ENCODE assay signal across 8 mouse cellular contexts in genomic region chr7:97331726-97332666, GRCm38 (mm10). TPM values are rescaled to one million over a fixed set of nuclear protein-coding genes. Genes with fewer than 3 reads are reported as not detected.
A peak's percentile ranks its signal among the peaks of the same experiment; 100 is the strongest.
DNase-seq lines count a peak whose midpoint lies in the region; ATAC-seq and TF ChIP-seq lines count a peak whose summit lies in the region.

TSS of gene Usp35 (minus strand) at chr7:97332020.
TSS of gene Kctd21 (plus strand) at chr7:97332327.

- H3ac ChIP-seq in C2C12 (ENCODE audit: control insufficient read depth, insufficient read length, low read depth) (peak within 1 kb of the TSS; percentile 79), myocyte (ENCODE audit: control insufficient read depth, insufficient read length) (peak within 1 kb of the TSS; percentile 29)

- H3K4me1 ChIP-seq in erythroblast, embryonic 14.5 days (ENCODE audit: control insufficient read depth): peaks cover 24% of the 10 kb centered on the region
- peaks cover 7% of the 10 kb centered on the region for H3K4me1 ChIP-seq in heart, embryonic 11.5 days (ENCODE audit: control insufficient read depth, insufficient read depth, low read length)
- H3K4me1 ChIP-seq in kidney, embryonic 16.5 days (ENCODE audit: insufficient read depth, low read length): peaks cover 22% of the 10 kb centered on the region
- peaks cover 10% of the 10 kb centered on the region for H3K4me1 ChIP-seq in liver, adult 2 months (ENCODE audit: control insufficient read depth, insufficient read depth, low read length)

- DNase-seq in brain, embryonic 14.5 days (ENCODE audit: low read depth): peak; percentile 99
- DNase-seq in liver, adult 2 months (ENCODE audit: extremely low read depth, low read depth, low spot score): peak; percentile 69
- DNase-seq in splenic B cell, adult 2 months (ENCODE audit: low read depth, low spot score): peak; percentile 95

- no peaks in the 10 kb centered on the region for H3K79me3 ChIP-seq in C2C12 (ENCODE audit: low read depth)

- H3K27ac ChIP-seq in heart, embryonic 11.5 days (ENCODE audit: low read depth, low read length): 0 out of 2 replicates have a peak within 1 kb of the TSS, but pooled peaks have one; percentile 22
- H3K27ac ChIP-seq in kidney, embryonic 16.5 days (ENCODE audit: low read length): no peak within 1 kb of the TSS
- peak within 1 kb of the TSS; percentile 78 for H3K27ac ChIP-seq in liver, adult 2 months (replicated peaks; ENCODE audit: insufficient read depth, low read depth, low read length)

- peak within 1 kb of the TSS; percentile 86 for H3K4me2 ChIP-seq in heart, embryonic 11.5 days
- peak within 1 kb of the TSS; percentile 86 for H3K4me2 ChIP-seq in kidney, embryonic 16.5 days (replicated peaks; ENCODE audit: low read depth, low read length)
- H3K4me2 ChIP-seq in myocyte (ENCODE audit: low read depth): peak within 1 kb of the TSS; percentile 93

- H3K36me3 ChIP-seq in C2C12 (ENCODE audit: control insufficient read depth, insufficient read depth) (no peaks in the 10 kb centered on the region), myocyte (ENCODE audit: control insufficient read depth, insufficient read depth) (no peaks in the 10 kb centered on the region)
- no peaks in the 10 kb centered on the region for H3K36me3 ChIP-seq in erythroblast, embryonic 14.5 days (ENCODE audit: control insufficient read depth)
- no peaks in the 10 kb centered on the region for H3K36me3 ChIP-seq in heart, embryonic 11.5 days (ENCODE audit: control insufficient read depth, insufficient read depth, low read length)
- H3K36me3 ChIP-seq in kidney, embryonic 16.5 days (ENCODE audit: insufficient read depth, low read length): no peaks in the 10 kb centered on the region
- no peaks in the 10 kb centered on the region for H3K36me3 ChIP-seq in liver, adult 2 months (ENCODE audit: control insufficient read depth, insufficient read depth, low read length)
- H3K36me3 ChIP-seq in splenic B cell, adult 2 months (ENCODE audit: control insufficient read depth, insufficient read depth, low read length, poor library complexity, severe bottlenecking): no peaks in the 10 kb centered on the region

- H3K79me2 ChIP-seq in C2C12 (ENCODE audit: control insufficient read depth, insufficient read depth): no peaks in the 10 kb centered on the region
- peaks cover 6% of the 10 kb centered on the region; the same call in 1 of the 2 replicates for H3K79me2 ChIP-seq in liver, adult 2 months (ENCODE audit: control insufficient read depth, insufficient read depth, low read length)
- H3K79me2 ChIP-seq in myocyte (ENCODE audit: control insufficient read depth, insufficient read depth): no peaks in the 10 kb centered on the region

- peak; percentile 98 for ATAC-seq in heart, embryonic 11.5 days (replicated peaks; ENCODE audit: insufficient number of reproducible peaks, low FRiP score, low TSS enrichment)
- peak; percentile 99 for ATAC-seq in kidney, embryonic 16.5 days (ENCODE audit: low FRiP score, low TSS enrichment)

- no peaks in the 10 kb centered on the region for H3K9me3 ChIP-seq in erythroblast, embryonic 14.5 days (ENCODE audit: control insufficient read depth, low read length)
- no peaks in the 10 kb centered on the region for H3K9me3 ChIP-seq in heart, embryonic 11.5 days (replicated peaks; ENCODE audit: control insufficient read depth, low read length)
- H3K9me3 ChIP-seq in kidney, embryonic 16.5 days (ENCODE audit: low read length): no peaks in the 10 kb centered on the region

- peak within 1 kb of the TSS; percentile 80 for H3K9ac ChIP-seq in heart, embryonic 11.5 days (ENCODE audit: low read depth, low read length)
- H3K9ac ChIP-seq in kidney, embryonic 16.5 days (replicated peaks; ENCODE audit: low read length): peak within 1 kb of the TSS; percentile 70
- H3K9ac ChIP-seq in liver, adult 2 months (ENCODE audit: low read depth, low read length): peak within 1 kb of the TSS; percentile 87

- TF ChIP-seq CTCF in C2C12 (IDR thresholded peaks at IDR 0.05; ENCODE audit: control insufficient read depth, insufficient read depth, insufficient read length): no peak
- TF ChIP-seq CTCF in brain, embryonic 14.5 days (IDR thresholded peaks at IDR 0.05; ENCODE audit: borderline replicate concordance, extremely low read depth, insufficient read depth, insufficient read length): no peak
- TF ChIP-seq CTCF in liver, adult 2 months (IDR thresholded peaks at IDR 0.05; ENCODE audit: low read depth, low read length): no peak

- under 1% methylated on average over 67 of the region's 68 CpGs for WGBS in heart, embryonic 11.5 days (ENCODE audit: insufficient replicate concordance)
- WGBS in kidney, embryonic 16.5 days: 0% methylated on average over 64 of the region's 68 CpGs
- WGBS in liver, adult 2 months: 1% methylated on average over 68 of the region's 68 CpGs

- H3K27me3 ChIP-seq in C2C12 (ENCODE audit: control insufficient read depth, insufficient read depth, insufficient read length) (no peaks in the 10 kb centered on the region), myocyte (ENCODE audit: control insufficient read depth, insufficient read depth, insufficient read length) (no peaks in the 10 kb centered on the region)
- peaks cover 12% of the 10 kb centered on the region for H3K27me3 ChIP-seq in erythroblast, embryonic 14.5 days (ENCODE audit: control insufficient read depth)
- peaks cover 11% of the 10 kb centered on the region for H3K27me3 ChIP-seq in heart, embryonic 11.5 days (ENCODE audit: control insufficient read depth, insufficient read depth, low read length)
- peaks cover 5% of the 10 kb centered on the region; the same call in 1 of the 2 replicates for H3K27me3 ChIP-seq in kidney, embryonic 16.5 days (ENCODE audit: insufficient read depth, low read length)
- no peaks in the 10 kb centered on the region for H3K27me3 ChIP-seq in liver, adult 2 months (ENCODE audit: control insufficient read depth, insufficient read depth, low read length)
- H3K27me3 ChIP-seq in splenic B cell, adult 2 months (ENCODE audit: control insufficient read depth, insufficient read depth, low read length, poor library complexity, severe bottlenecking): no peaks in the 10 kb centered on the region

- H3K4me3 ChIP-seq in C2C12 (ENCODE audit: insufficient read depth, poor library complexity, severe bottlenecking) (peak within 1 kb of the TSS; percentile 49), myocyte (peak within 1 kb of the TSS; percentile 63)
- H3K4me3 ChIP-seq in erythroblast, embryonic 14.5 days (replicated peaks): peak within 1 kb of the TSS; percentile 84
- peak within 1 kb of the TSS; percentile 86 for H3K4me3 ChIP-seq in heart, embryonic 11.5 days (ENCODE audit: low read depth, low read length)
- H3K4me3 ChIP-seq in kidney, embryonic 16.5 days (ENCODE audit: low read length): peak within 1 kb of the TSS; percentile 69
- H3K4me3 ChIP-seq in liver, adult 2 months (ENCODE audit: insufficient read depth, low read depth, low read length): peak within 1 kb of the TSS; percentile 96

- no peak for TF ChIP-seq POLR2A in brain, embryonic 14.5 days (IDR thresholded peaks at IDR 0.05; ENCODE audit: borderline replicate concordance, extremely low read depth, insufficient read depth, insufficient read length, poor library complexity, severe bottlenecking)
- TF ChIP-seq POLR2A in liver, adult 2 months (IDR thresholded peaks at IDR 0.05; ENCODE audit: extremely low read depth, insufficient read depth, low read length): peak; percentile 44; the same call in 1 of the 2 replicates
- TF ChIP-seq POLR2A in myocyte (IDR thresholded peaks at IDR 0.05; ENCODE audit: insufficient read length, low read depth): peak; percentile 82

TF ChIP-seq in C2C12, 6 proteins besides CTCF, POLR2A, EP300 and RAD21:
- TF ChIP-seq MYOG (IDR thresholded peaks at IDR 0.05; ENCODE audit: control insufficient read depth, extremely low read depth, insufficient read length): no peak
- no peak for TF ChIP-seq MAX (IDR thresholded peaks at IDR 0.05)
- TF ChIP-seq CEBPB (IDR thresholded peaks at IDR 0.05; ENCODE audit: low read depth): no peak
- no peak for TF ChIP-seq USF1 (IDR thresholded peaks at IDR 0.05; ENCODE audit: low read depth)
- TF ChIP-seq FOSL1 (IDR thresholded peaks at IDR 0.05; ENCODE audit: insufficient read depth, low read length, poor library complexity, severe bottlenecking): no peak
- no peak for TF ChIP-seq MYOD1 (IDR thresholded peaks at IDR 0.05; ENCODE audit: control insufficient read depth, insufficient read length, low read depth)
TF ChIP-seq in C2C12: peak in this region for 0.

TF ChIP-seq in myocyte, 11 proteins besides CTCF, POLR2A, EP300 and RAD21:
- TF ChIP-seq MYOG (IDR thresholded peaks at IDR 0.05; ENCODE audit: control insufficient read depth in 1 of 3, insufficient read depth in 1 of 3, insufficient read length in 2 of 3, low read depth in 2 of 3) (peak in 1 of 3 experiments; percentile 47), E2F4 (IDR thresholded peaks at IDR 0.05; ENCODE audit: insufficient read depth) (no peak), USF1 (IDR thresholded peaks at IDR 0.05; ENCODE audit: low read depth) (no peak), POLR2AphosphoS2 (IDR thresholded peaks at IDR 0.05; ENCODE audit: insufficient read length, low read depth) (peak; percentile 82), MYOD1 (IDR thresholded peaks at IDR 0.05; ENCODE audit: control insufficient read depth in 1 of 3, insufficient read length in 2 of 3, low read depth in 2 of 3) (peak in 2 of 3 experiments; percentile 16 to 17)

RNA-seq across cellular contexts. Expression of gene Usp35, which starts in this region (rescaled TPM):
- polyA plus RNA-seq in C2C12 (2012; fragmentation: generic; extraction: Trizol): 1.1 TPM
- polyA plus RNA-seq in brain, embryonic 14.5 days (2012; rRNA removed): 12.5 and 13.0 TPM in 2 replicates
- 0.02 TPM in 1 of 2 replicates, not detected in the other for polyA plus RNA-seq in erythroblast, embryonic 14.5 days (2012)
- polyA plus RNA-seq in heart, embryonic 11.5 days (2014; fragmentation: Nextera tagmentation; extraction: Ambion mirVana): 1.3 and 1.7 TPM in 2 replicates
- polyA plus RNA-seq in kidney, embryonic 16.5 days (2015; fragmentation: Nextera tagmentation; extraction: Ambion mirVana): 1.3 and 1.7 TPM in 2 replicates
- total RNA-seq in liver, adult 2 months (2014; rRNA removed): 0.87 and 1.0 TPM in 2 replicates
- polyA plus RNA-seq in liver, adult 2 months (2012; rRNA removed): 0.86 and 1.5 TPM in 2 replicates
- 1.6 TPM for polyA plus RNA-seq in myocyte (2012; fragmentation: generic; extraction: Trizol)

RNA-seq across cellular contexts. Expression of gene Kctd21, which starts in this region (rescaled TPM):
- 0.77 TPM for polyA plus RNA-seq in C2C12 (2012; fragmentation: generic; extraction: Trizol)
- 8.7 and 9.5 TPM in 2 replicates for polyA plus RNA-seq in brain, embryonic 14.5 days (2012; rRNA removed)
- not detected in 2 replicates for polyA plus RNA-seq in erythroblast, embryonic 14.5 days (2012)
- 3.6 and 3.8 TPM in 2 replicates for polyA plus RNA-seq in heart, embryonic 11.5 days (2014; fragmentation: Nextera tagmentation; extraction: Ambion mirVana)
- polyA plus RNA-seq in kidney, embryonic 16.5 days (2015; fragmentation: Nextera tagmentation; extraction: Ambion mirVana): 4.7 and 5.4 TPM in 2 replicates
- 3.2 and 4.2 TPM in 2 replicates for total RNA-seq in liver, adult 2 months (2014; rRNA removed)
- 4.8 and 5.4 TPM in 2 replicates for polyA plus RNA-seq in liver, adult 2 months (2012; rRNA removed)
- polyA plus RNA-seq in myocyte (2012; fragmentation: generic; extraction: Trizol): 2.3 TPM
